ENCODE assay signal across 8 mouse cellular contexts in the genomic region with DNA sequence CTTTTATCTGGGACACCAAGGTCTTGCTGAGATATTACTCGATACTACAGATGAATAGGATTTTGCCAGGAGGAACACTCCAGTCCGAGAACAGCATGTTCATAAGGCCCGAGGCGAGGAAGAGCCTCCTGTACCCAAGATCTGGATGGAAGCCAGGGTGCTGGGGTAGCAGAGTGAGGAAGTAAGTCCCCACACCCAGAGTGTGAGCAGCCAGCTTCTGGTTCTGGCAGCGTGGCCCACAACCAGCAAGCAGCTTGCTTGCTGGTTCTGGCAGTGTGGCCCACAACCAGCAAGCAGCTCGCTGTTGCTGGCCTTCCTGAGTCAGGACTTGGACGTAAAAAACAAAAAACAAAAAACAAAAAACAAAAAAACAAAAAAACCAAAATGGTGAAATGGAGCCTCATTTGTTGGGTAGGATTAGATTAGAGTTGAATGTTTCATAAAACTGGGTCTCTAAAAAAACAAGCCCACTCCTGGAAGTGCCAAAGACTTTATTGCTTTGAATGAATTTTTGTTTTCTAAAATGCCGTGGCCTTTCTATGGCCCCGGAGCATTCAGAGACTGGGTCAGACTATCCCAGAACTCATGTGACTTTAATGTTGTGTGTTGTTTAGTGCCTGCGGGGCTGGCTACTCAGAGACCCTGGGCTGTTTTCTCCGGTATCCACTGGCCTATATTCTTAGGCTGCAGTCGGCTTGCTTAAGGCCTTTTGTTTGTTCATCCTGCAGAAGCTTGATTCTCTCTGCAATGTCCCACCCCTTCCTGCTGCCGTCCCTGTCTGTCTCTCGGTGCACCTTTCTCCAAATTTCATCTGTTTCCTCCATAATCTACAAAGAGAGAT. TPM values are rescaled to one million over a fixed set of nuclear protein-coding genes. Genes with fewer than 3 reads are reported as not detected.
DNase-seq lines count a peak whose midpoint lies in the region; ATAC-seq and TF ChIP-seq lines count a peak whose summit lies in the region.

No protein-coding gene starts in this region.

- peaks cover 26% of the 10 kb centered on the region for H3K4me1 ChIP-seq in cerebellum, adult 2 months (ENCODE audit: control insufficient read depth, insufficient read depth, low read length)
- peaks cover 34% of the 10 kb centered on the region for H3K4me1 ChIP-seq in forebrain, postnatal 0 days (ENCODE audit: insufficient read depth)
- peaks cover 64% of the 10 kb centered on the region for H3K4me1 ChIP-seq in hindbrain, embryonic 10.5 days (replicated peaks)
- H3K4me1 ChIP-seq in midbrain, embryonic 10.5 days: peaks cover 60% of the 10 kb centered on the region

- H3K9me3 ChIP-seq in forebrain, postnatal 0 days (ENCODE audit: low read length): no peaks in the 10 kb centered on the region
- H3K9me3 ChIP-seq in hindbrain, embryonic 10.5 days: no peaks in the 10 kb centered on the region
- no peaks in the 10 kb centered on the region for H3K9me3 ChIP-seq in midbrain, embryonic 10.5 days (replicated peaks)

- peak overlapping the region; percentile 75; the same call in 1 of the 2 replicates for H3K27ac ChIP-seq in cerebellum, adult 2 months (ENCODE audit: insufficient read depth, low read length)
- peak overlapping the region; percentile 80 for H3K27ac ChIP-seq in forebrain, postnatal 0 days (ENCODE audit: low read depth, low read length)
- H3K27ac ChIP-seq in hindbrain, embryonic 10.5 days: peak overlapping the region; percentile 81
- peak overlapping the region; percentile 85 for H3K27ac ChIP-seq in midbrain, embryonic 10.5 days (replicated peaks)

- no peak overlapping the region for H3K4me3 ChIP-seq in cerebellum, adult 2 months (replicated peaks; ENCODE audit: insufficient read depth, low read depth, low read length)
- H3K4me3 ChIP-seq in forebrain, postnatal 0 days (ENCODE audit: low read depth, low read length): no peak overlapping the region
- H3K4me3 ChIP-seq in hindbrain, embryonic 10.5 days: peak overlapping the region; percentile 41
- peak overlapping the region; percentile 43 for H3K4me3 ChIP-seq in midbrain, embryonic 10.5 days

- peak overlapping the region; percentile 40 for H3K4me2 ChIP-seq in forebrain, postnatal 0 days (ENCODE audit: low read depth)

- peak; percentile 20; the same call in 1 of the 2 replicates for ATAC-seq in forebrain, postnatal 0 days
- no peak for ATAC-seq in inflammation-experienced regulatory T-cells, adult 6 months

- H3K9ac ChIP-seq in forebrain, postnatal 0 days: peak overlapping the region; percentile 26

- intact Hi-C loops in left cerebral cortex, postnatal 36 days (cut with DNase I): no loop called here

- peak; percentile 23 for DNase-seq in embryo, embryonic 10 days (ENCODE audit: low spot score)
- DNase-seq in embryo, embryonic 9.5 days (ENCODE audit: extremely low spot score): no peak
- peak; percentile 62 to 72 for DNase-seq in cerebellum, adult 2 months
- peak; percentile 48 for DNase-seq in forebrain, postnatal 0 days
- DNase-seq in hindbrain, embryonic 10.5 days (ENCODE audit: low spot score): no peak
- peak; percentile 71 to 75 for DNase-seq in left cerebral cortex, postnatal 36 days (ENCODE audit: low spot score in 2 of 2)
- DNase-seq in midbrain, embryonic 10.5 days (ENCODE audit: low spot score): no peak

- TF ChIP-seq CTCF in cerebellum, adult 2 months (IDR thresholded peaks at IDR 0.05; ENCODE audit: borderline replicate concordance, insufficient read depth, low read depth, low read length): no peak
- no peak for TF ChIP-seq CTCF in forebrain, postnatal 0 days (IDR thresholded peaks at IDR 0.05; ENCODE audit: low read depth)

- no peak for TF ChIP-seq POLR2A in cerebellum, adult 2 months (IDR thresholded peaks at IDR 0.05; ENCODE audit: borderline replicate concordance, insufficient read depth, low read length)

- no peaks in the 10 kb centered on the region for H3K36me3 ChIP-seq in forebrain, postnatal 0 days (ENCODE audit: insufficient read depth)
- H3K36me3 ChIP-seq in hindbrain, embryonic 10.5 days: peaks cover 12% of the 10 kb centered on the region; the same call in 1 of the 2 replicates
- H3K36me3 ChIP-seq in midbrain, embryonic 10.5 days: no peaks in the 10 kb centered on the region

- 34% methylated on average over 14 of the region's 14 CpGs for WGBS in cerebellum, adult 2 months
- 12% methylated on average over 14 of the region's 14 CpGs for WGBS in forebrain, postnatal 0 days
- 40% methylated on average over 14 of the region's 14 CpGs for WGBS in hindbrain, embryonic 10.5 days
- WGBS in midbrain, embryonic 10.5 days: 44% methylated on average over 14 of the region's 14 CpGs

- H3K27me3 ChIP-seq in cerebellum, adult 2 months (ENCODE audit: control insufficient read depth, insufficient read depth, low read length): no peaks in the 10 kb centered on the region
- no peaks in the 10 kb centered on the region for H3K27me3 ChIP-seq in forebrain, postnatal 0 days (ENCODE audit: insufficient read depth, low read length)
- H3K27me3 ChIP-seq in hindbrain, embryonic 10.5 days (ENCODE audit: insufficient read depth, poor library complexity, severe bottlenecking): no peaks in the 10 kb centered on the region
- no peaks in the 10 kb centered on the region for H3K27me3 ChIP-seq in midbrain, embryonic 10.5 days (ENCODE audit: low read depth, poor library complexity, severe bottlenecking)

RNA-seq across cellular contexts. Expression of gene Sort1, which starts 11.7 kb away (rescaled TPM):
- 88.7 and 94.4 TPM in 2 replicates for polyA plus RNA-seq in cerebellum, adult 2 months (2012; rRNA removed)
- 61.9 and 69.0 TPM in 2 replicates for total RNA-seq in forebrain, postnatal 0 days (2014; rRNA removed)
- polyA plus RNA-seq in forebrain, postnatal 0 days (2015; fragmentation: Nextera tagmentation; extraction: Ambion mirVana): 11.3 and 12.9 TPM in 2 replicates
- polyA plus RNA-seq in hindbrain, embryonic 10.5 days (2016; fragmentation: Nextera tagmentation; extraction: Ambion mirVana): 15.9 and 19.7 TPM in 2 replicates
- total RNA-seq in left cerebral cortex, postnatal 36 days (2021): 100 to 1,000 TPM; 299 to 314 TPM
- polyA plus RNA-seq in midbrain, embryonic 10.5 days (2016; fragmentation: Nextera tagmentation; extraction: Ambion mirVana): 10.8 and 15.6 TPM in 2 replicates
- polyA plus RNA-seq in inflammation-experienced regulatory T-cells, adult 6 months (2017; shearing (Covaris generic)): not detected

RNA-seq across cellular contexts. Expression of gene Psma5, which starts 38.9 kb away (rescaled TPM):
- 111 and 112 TPM in 2 replicates for polyA plus RNA-seq in cerebellum, adult 2 months (2012; rRNA removed)
- total RNA-seq in forebrain, postnatal 0 days (2014; rRNA removed): 134 and 189 TPM in 2 replicates
- 239 and 278 TPM in 2 replicates for polyA plus RNA-seq in forebrain, postnatal 0 days (2015; fragmentation: Nextera tagmentation; extraction: Ambion mirVana)
- polyA plus RNA-seq in hindbrain, embryonic 10.5 days (2016; fragmentation: Nextera tagmentation; extraction: Ambion mirVana): 296 and 335 TPM in 2 replicates
- 10 to 100 TPM; 68.7 to 77.3 TPM for total RNA-seq in left cerebral cortex, postnatal 36 days (2021)
- polyA plus RNA-seq in midbrain, embryonic 10.5 days (2016; fragmentation: Nextera tagmentation; extraction: Ambion mirVana): 299 and 349 TPM in 2 replicates
- polyA plus RNA-seq in inflammation-experienced regulatory T-cells, adult 6 months (2017; shearing (Covaris generic)): 100 to 1,000 TPM; 167 to 264 (median 193) TPM

Comparison
In these comparisons a context has a peak if more than half of its experiments do, and no peak if none do; other contexts are left out.
1. DNase-seq: peak in embryo, embryonic 10 days (single experiment), cerebellum, adult 2 months (2 of 2), forebrain, postnatal 0 days (single experiment) and left cerebral cortex, postnatal 36 days (2 of 2); none in embryo, embryonic 9.5 days (single experiment), hindbrain, embryonic 10.5 days (single experiment) and midbrain, embryonic 10.5 days (single experiment).
2. H3K4me3 ChIP-seq: peak in hindbrain, embryonic 10.5 days (single experiment) and midbrain, embryonic 10.5 days (single experiment); none in cerebellum, adult 2 months (single experiment) and forebrain, postnatal 0 days (single experiment).
3. RNA of gene Sort1, which starts 11.7 kb away (polyA plus RNA-seq): 88.7 to 94.4 TPM in cerebellum, adult 2 months, 15.9 to 19.7 TPM in hindbrain, embryonic 10.5 days, 11.3 to 12.9 TPM in forebrain, postnatal 0 days and 10.8 to 15.6 TPM in midbrain, embryonic 10.5 days; not detected in inflammation-experienced regulatory T-cells, adult 6 months; every median in the first group is over 10 times any median in the second.
4. Peak in every context shown above with its lines, with median percentiles within 50 percentile points of each other: H3K27ac ChIP-seq.